Mouse (Mus musculus) kidney, adult 8-10 months (tissue): ENCODE data around the gene Rgl1.
"Not testable (repeated sequence)": the region's sequence is repeated elsewhere in the genome, so short reads cannot be mapped to it uniquely, and the experiment has no call there.

Experiments used
- DNase-seq, 2 experiments: peaks; one replicate each; pipeline ENCODE4 v3.0.0; 2022

Gene Rgl1

GRCm38 (mm10) chr1:152784620-152785019 lies 18.5 kb upstream of the Rgl1 start:
- no peak for DNase-seq

DNA sequence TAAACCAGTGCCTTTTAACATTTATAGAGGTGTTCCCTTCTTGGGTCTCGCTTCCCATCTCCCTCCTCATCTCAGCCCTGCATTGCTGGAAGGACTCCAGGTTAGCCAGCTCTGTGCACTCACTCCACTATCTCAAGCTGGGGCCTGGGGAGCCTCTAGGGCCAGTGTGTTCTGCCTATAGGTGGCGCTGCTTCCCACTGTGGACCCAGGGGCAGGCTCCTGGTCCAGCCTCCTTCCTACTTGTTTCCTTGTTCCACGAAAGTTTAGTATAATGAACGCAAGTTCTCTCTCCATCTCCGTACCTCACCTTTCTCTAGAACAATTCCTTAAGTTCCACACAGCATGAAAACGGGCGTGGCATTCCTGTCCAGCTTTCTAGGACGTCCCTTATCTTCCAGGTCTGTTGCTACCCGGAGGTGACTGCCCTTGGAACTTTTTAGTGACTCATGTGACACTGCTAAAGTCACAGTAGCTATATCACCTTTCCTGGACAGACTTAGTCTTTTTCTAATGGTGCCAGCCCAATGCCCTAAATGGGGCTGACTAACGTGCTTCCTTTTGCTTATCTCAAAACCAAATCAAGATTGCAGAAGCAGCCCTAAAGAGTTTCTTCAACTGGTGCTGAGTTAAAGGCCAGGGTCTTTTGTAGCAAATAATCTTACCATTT lies 13.1 kb upstream of the Rgl1 start:
- DNase-seq: peak; percentile 60 to 79

- not testable (repeated sequence) for DNase-seq
Measured at GRCm38 (mm10) chr1:152774601-152775000, 8.4 kb upstream of the Rgl1 start.

- DNase-seq: no peak
Measured at GRCm38 (mm10) chr1:152771016-152771415, 4.9 kb upstream of the Rgl1 start.

DNA sequence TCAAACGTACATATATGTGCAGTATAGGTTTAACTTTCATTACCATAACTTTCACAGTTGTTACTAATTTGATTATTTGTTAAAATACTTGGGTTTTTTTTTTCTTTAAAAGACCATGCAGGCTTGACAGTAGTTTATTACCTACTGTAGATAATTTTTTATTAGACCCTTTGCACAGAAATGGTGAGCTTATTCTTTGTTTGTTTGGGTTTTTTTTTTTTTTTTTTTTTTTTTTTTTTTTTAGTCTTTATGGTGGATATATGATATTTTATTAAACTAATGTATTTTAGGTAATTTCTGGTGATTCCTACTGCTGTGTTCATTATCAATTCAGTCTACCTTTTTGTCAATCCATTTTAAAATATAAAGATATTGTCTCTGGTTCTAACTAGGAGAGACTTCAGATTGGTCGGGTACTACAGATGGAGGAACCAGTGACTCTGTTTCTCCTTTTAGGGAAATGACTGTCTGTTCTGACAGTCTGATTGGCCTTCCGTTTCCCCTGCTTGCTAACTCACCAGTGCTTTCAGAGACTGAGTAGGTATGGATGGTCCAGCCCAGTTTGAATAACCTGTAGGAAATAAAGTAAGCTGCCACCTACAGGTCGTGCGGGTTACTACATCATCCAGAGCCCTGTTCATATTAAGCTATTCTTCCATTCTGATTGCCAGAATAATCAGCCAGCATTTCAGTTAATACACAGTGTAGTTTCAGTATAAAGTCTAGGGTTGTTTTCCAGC lies 1.8 kb upstream of the Rgl1 start:
- peak; percentile 72 to 92 for DNase-seq

DNA sequence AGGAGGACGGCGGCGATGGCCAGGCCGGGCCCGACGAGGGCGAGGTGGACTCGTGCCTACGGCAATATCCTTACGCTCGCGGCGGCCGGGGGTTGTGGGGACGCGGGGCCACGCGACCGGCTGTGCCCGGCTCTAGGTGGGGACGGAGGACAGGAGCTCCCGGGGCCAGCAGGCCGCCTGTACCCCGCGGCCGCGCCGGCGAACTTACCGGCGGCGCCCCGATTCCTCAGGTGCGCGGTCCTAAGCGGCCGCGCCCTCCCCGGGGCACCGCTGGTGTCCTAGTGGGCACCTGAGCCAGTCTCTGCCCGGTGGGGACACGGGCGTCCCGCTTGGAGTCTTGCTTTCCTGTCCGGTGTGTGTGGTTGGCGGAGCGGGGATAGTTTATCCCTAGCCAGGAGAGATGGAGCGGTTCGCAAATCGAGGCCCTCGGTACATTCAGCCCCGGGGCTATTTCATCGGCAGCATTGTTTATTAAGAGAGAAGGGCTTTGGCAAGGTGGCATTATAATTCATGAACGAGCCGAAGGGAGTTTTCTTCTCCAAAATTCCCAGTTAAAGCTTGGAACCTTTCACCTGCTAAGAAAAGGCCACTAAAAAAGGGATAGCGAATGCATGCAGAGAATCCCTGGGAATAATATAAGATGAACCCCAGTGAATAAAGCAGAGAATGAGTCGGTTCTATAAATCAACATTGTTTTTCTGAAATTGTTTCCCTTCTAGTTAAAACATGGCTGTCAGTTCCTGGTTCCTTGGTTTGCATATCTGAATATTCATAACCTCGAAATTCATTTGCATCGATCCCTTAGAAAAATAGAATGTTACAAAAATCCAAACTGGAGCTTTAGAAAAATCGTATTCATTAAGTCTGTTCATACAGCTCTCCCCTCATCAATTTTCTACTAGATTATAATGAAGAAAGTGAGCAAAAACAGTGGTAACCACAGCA lies 925 bp upstream of the Rgl1 start:
- peak; percentile 30 to 38 for DNase-seq

GRCm38 (mm10) chr1:152761791-152762190 lies 4.4 kb downstream of the Rgl1 start:
- no peak for DNase-seq

GRCm38 (mm10) chr1:152750312-152750965 lies 15.7 kb downstream of the Rgl1 start, which contains the start of gene Apobec4:
TSS of gene Apobec4 (plus strand) at chr1:152750551.
- peak in 1 of 2 experiments; percentile 21 for DNase-seq

DNA sequence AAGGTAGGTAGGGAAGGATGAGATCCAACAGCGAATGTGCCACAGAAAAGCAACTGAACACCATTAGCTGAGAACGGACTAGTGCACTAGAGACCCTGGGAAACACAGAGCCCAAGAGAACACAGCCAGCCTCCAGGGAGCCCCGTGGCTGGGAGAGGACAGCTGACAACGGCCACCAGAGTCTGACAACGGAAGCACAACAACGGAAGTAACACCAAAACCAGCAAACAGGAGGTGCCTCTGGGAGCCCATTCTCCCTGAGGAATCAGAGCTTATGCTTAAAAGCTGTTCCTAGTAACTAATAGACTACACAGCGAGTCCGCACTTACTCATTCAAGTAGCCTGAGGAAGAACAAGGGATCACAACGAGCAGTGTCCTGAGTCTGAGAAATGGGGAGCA lies 16.9 kb downstream of the Rgl1 start:
- no peak for DNase-seq

GRCm38 (mm10) chr1:152746426-152746825 lies 19.7 kb downstream of the Rgl1 start:
- peak; percentile 71 to 90 for DNase-seq

DNA sequence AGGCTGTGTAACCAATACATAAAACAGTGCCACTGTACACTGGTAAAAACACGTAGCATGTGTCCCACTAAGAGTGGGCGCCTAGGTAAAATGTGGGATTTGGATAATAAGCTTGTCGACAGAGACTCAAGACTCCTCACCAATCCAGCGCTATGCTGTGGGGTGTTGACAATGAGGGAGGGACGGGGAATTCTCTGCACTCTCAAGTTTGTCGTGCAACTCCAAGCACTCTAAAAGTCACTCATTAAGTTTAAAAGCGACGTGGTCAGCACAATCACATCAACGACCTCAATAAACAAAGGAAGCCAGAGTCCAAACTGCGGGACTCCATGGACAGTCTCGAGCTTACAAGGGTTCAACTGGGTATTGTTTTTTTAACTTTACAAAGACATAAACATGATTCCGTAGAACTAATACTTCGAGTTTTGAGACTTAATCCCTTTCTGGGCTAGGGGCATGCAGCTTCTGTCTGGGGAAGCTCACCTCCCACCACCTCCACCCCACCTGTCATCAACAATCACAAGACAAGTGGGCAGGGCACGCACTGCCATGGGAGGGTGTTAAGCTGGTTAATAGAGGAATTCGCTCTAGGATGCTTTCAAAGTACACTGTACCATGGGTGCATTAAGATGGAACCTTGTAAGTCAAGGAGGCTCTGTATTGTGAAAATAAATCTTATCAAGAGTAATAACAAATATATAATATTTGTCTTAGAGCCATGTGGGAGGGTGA lies 22.9 kb downstream of the Rgl1 start:
- DNase-seq: no peak

GRCm38 (mm10) chr1:152739374-152739773 lies 26.8 kb downstream of the Rgl1 start:
- DNase-seq: no peak

GRCm38 (mm10) chr1:152738793-152739192 lies 27.4 kb downstream of the Rgl1 start:
- no peak for DNase-seq

- peak; percentile 12 to 13 for DNase-seq
Measured at GRCm38 (mm10) chr1:152727604-152728236, 38.4 kb downstream of the Rgl1 start.

GRCm38 (mm10) chr1:152726095-152726494 lies 40.1 kb downstream of the Rgl1 start:
- no peak for DNase-seq

GRCm38 (mm10) chr1:152724286-152724685 lies 41.9 kb downstream of the Rgl1 start:
- peak in 1 of 2 experiments; percentile 8 for DNase-seq

DNA sequence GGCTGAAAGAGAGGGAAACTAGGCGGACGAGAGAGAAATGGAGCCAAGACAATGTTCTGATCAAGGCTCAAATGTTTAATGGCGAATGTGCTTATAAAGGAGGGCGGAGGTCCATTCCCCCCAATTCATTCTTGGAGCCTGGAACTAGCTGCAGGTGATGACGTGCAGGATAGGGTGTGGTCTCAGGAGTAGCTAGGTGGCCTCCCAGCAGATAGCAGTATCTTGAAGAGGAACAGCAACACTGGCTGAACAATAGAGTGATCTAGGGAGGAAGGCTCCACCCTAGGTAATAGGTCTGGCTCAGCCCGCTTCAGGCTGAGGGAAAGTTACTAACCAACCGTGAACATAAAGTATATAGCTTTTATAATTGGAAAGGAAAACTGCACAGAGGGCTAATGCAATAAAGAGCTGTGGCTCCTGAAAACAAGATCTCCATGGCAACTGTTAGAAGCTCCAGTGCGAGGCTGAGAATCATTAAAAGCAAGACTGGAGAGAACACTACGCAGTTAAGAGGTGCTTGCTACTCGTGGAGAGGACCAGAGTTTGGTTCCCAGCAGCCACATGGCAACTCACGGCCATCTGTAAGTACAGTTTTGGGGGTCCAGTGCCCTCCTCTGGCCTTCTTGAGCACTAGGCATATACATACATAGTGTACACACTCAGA lies 44.5 kb downstream of the Rgl1 start:
- no peak for DNase-seq

- no peak for DNase-seq
Measured at GRCm38 (mm10) chr1:152720969-152721368, 45.2 kb downstream of the Rgl1 start.

DNA sequence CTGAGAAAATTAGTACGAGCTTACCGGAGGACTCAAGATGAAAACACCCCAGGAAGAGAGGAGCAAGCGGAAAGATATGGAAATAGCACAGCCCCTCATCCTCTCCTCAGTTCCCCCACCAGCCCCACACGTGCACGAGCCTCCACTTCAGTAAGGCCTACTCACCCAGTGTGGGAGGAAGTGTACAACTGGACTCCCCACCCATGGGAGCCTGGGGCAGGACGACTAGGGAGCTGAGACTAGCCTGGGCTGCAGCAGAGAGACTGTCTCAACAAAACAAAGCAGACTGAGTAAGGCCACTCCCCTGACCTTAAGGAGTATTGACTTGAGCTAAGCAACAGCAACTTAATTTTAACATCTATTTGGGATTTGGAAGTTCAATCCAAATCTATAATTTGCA lies 48.0 kb downstream of the Rgl1 start:
- no peak for DNase-seq

DNA sequence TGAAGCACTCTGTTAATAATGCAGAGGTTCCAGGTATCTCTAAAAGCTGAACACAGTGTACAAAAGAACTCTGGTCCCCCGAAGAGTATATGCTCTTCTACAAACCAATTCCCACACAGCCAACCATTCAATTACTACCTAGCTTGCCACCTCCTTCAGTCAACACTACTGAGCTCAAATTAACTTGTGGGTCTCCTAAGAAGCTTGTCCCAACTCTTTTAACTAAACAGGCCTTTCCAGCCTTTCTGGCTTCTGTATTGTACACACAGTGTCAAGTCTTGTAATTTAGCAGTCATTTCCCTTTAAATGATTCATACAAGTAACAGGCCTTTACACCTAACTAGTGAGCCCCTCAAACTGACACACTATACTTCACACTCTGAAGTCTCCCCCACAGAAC lies 48.8 kb downstream of the Rgl1 start:
- DNase-seq: no peak

GRCm38 (mm10) chr1:152714405-152714804 lies 51.7 kb downstream of the Rgl1 start:
- DNase-seq: no peak
